Mouse (Mus musculus) ZHBTc4 (cell line): Measurements from ENCODE around the gene Rps21.

Source experiments
- DNase-seq: peaks from one replicate; pipeline ENCODE4 v3.0.0-alpha.2; 2011; ENCODE audit warnings: low read depth, low spot score

Rps21 gene

DNA sequence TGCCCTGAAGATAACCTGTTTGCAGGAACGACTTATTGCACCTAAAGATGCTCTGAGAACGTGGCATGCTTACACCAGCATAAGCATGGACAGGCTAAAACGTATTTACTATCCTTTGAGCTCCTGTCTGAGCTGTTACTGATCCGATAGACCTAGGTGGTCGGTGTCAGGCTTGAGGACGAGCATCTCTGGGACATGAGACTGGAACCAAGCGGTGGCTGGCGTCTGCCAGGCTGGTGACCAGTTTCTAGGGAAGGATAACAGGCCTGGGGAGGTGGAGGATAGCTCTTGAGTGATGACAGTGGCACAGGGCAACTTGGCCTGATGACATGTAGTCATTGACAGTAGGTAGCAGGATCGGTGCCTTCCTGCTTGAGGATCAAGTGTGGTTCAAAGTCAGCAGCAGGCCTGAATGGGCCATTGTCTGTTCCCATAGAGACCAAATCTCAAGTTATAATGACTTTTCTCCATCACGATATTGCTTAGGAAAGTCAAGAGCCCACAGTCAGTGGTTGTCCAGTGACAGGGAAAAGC, 1.8 kb downstream of the Rps21 start:
- peak; percentile 44 for DNase-seq

DNA sequence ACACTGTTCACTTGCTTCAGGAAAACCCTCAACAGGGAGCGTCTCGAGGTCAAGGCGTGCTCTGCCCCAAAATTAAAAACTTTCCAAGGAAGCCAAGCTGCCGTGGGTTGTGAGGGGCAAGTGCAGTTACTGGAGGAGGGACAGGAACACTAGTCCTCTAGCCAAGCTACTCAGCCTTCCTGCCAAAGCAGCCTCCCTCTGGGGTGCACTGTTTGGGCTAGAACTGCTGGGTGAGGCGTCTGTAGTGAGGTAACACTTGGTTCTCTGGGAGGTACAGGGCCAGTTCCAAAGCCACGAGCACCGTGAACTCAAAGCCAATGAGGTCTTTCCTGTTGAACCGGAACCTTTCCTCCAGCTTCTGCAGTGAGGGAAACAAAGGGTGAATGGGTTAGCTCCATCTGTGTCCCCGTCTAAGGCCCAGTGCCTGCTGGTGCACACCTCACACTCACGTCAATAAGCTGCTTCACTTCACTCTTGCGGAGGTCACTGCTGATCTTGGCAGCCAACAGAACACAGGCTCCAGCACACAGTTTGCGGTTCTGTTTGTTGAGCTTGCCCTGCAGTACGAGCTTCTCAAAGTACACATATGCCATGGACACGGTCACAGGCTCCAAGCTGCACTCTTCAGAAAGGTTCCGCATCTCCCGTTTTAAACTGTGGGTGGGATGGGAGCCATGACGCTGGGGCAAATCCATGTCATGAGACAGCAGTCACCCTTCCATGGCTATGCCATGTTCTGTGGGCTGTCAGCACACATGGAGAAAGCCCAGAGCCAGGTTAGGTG, 2.8 kb downstream of the Rps21 start:
- peak; percentile 55 for DNase-seq

DNA sequence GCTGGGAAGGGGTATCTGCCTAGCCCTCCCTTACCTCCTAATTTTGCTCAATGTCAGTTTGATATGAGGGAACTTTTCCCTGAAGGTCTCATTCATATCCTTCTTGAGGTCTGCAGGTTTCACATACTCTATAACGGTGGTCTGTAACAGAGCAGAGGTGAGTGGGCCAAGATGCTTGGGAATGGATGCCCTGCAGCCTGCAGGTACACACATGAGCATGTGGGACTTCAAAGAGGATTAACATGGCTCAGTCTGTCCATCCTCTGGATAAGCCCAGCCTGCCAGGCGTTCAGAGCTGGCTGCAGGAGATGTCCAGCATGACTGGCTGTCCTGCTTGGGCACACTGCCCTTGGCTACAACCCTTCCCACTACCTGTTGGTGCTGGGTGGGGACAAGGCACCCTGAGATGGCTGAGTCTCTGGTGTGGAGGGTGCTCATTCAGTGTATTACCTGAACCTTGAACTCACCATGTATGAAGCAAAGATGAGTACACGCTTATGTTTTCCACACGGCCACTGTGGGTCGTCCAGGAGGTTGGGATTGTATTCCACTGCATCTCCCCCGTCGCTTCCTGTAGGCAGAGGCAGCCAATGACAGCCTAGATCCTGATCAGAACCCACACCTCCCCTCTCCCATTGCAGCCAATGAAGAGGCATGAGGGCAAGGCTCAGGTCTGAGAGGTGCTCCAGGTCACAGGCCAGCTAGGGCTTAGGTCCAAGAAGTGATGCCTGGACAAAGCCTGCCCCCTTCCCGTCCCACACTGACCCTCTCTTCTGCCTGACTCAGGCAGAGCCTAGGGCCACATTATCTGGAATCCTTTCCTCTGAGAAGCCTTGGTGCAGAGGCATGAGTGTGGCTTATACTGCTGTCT, 3.7 kb downstream of the Rps21 start:
- peak; percentile 56 for DNase-seq

DNA sequence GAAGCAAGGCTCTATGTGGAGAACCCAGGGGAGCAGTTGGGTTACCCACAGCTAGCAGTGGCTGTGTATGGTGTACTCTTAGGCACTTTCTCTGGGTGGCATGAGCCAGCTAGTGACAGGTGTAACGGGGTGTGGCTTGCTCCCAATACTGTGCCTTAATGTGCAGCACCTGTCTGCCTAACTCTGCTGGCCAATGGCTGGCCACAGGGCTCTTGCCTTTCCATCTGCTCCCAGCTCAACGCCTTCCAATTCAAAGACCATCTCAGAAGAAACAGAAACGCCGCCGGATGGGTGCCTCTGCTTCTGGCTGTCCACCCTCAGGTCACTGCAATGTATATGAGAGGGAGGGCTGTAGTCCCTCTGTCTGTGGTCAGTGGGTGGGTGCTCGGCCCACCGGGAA, 4.7 kb downstream of the Rps21 start:
- no peak for DNase-seq

DNA sequence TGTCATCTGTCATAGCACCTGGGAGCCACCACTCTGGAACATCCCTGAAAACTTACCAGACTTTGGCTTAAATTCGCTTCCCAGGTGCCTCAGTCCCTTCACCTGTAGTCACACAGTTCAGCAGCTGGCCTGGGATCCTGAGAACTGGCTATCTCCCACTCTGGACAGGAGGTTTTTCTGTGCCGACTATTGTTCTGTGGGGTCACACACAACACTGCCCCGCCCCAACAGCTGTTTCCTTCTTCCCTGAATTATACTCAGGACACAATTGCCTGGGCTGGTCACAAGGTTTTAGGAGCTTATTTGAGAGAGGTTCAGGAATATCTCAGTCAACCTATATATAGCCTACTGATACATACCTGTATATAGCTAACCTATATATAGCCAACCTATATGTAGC, 5.3 kb downstream of the Rps21 start:
- no peak for DNase-seq

DNA sequence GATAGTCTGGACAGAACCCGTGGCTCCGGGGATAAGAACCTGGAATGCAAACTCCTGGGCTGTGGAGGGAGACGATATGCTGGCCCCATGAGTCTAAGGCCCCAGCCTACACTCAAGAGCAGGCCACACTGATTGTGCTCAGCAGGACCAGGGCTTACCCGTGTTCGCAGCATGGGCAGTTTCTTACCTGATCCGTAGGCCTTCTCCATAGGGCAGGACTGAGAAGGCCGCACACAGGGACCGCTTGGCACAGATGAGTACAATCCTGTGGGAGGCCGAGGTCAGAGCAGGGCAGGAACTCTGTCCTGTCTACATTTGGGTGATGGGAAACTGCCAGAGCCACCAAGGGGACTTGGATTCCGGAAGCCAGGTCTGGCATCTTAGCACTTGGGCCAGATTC, 5.7 kb downstream of the Rps21 start:
- DNase-seq, result no peak

DNA sequence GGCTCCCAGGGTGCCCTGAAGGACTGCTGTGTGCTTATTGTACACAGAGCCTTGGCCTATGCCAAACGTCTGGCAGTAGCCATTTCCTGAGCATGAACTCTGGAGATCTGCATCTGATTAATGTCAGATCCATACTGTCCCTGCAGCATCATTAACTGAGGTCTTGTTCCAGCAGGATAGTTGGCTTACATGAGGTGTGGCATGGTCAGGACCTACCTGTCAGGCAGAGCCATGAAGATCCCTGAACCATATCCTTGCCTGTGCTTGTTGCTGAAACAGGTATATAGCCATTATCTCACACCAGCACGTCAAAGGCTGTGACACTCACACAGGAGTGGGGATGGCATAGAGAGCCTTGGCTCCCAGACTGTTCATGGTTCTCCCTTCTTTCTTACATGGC, 10.8 kb downstream of the Rps21 start:
- no peak for DNase-seq

DNA sequence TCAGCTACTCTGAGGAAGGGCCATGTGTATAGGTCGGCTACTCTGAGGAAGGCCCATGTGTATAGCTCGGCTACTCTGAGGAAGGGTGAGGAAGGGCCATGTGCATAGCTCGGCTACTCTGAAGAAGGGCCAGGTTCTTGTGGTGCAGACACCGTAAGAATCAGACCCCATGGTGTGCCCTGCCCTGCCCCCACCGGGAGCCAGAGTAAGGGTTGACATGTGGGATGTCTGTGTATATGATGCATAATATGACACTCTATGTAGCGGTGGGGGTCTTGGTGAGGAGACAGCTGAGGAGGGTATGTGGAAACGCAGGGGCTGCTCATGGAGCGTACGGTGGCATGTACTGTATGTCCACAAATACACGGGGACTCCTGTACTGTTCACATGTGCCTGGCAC, 12.2 kb downstream of the Rps21 start:
- DNase-seq, result no peak

DNA sequence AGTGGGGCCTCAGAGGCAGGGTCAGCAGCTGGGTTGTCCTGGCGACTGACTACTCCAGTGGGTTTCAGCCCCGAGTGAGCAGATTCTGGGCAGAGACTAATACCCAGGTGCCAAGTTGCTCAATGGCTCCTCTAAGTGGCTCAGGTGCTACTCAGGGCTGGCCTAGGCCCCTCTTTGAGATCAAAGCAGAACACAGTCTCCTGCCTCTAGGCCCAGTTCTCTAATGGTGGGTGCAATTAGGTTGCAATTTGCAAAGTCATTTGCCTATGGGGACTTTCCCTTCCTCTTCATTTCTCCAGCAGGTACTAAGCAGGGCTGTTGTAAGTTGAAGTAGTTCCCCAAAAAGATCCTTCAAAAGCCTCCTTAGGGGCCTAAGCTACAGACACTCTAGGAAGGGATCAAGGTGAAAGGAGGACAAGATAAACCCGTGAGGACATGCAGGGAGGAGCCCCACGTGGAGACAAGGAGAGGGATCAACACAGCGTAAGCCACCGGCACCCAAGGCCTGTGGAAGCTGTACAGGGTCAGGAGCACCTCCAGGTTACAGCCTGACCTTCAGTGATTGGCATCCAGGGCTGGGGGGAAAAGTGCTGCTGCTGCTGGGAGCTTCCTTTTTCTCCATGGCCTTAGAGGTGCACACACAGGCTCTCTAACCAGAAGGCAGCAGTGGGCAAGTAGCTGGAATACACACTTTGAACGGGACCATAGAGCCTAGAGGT, 13.5 kb downstream of the Rps21 start:
- no peak for DNase-seq

DNA sequence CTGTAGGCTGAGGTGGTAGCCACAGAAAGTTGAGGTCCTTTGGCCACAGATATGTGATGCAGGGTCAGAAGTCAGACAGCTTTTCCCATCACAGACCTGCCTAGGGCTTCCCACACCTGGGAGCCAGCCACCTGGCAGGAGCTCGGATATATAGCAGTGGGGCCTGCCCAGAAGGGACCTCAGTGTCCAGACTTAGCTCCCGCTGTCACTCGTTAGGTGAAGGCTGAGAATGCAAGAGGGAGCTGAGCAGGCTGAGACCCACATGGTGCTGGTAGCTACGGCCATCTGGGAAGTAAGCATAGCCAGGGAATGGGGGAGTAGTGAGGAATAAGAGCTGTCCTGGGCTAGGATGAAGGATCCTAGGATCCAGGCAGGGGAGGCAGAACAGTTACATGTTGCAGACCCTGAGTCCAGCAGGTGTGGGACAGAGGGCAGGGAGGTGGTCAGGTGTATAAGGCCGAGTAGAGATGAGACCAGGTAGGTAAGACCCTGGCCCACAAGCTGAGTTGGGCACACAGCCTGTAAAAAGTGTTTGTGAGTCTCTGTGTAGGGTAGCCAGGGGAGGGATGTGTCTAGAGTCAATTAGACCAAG, 14.7 kb downstream of the Rps21 start:
- DNase-seq, result no peak

DNA sequence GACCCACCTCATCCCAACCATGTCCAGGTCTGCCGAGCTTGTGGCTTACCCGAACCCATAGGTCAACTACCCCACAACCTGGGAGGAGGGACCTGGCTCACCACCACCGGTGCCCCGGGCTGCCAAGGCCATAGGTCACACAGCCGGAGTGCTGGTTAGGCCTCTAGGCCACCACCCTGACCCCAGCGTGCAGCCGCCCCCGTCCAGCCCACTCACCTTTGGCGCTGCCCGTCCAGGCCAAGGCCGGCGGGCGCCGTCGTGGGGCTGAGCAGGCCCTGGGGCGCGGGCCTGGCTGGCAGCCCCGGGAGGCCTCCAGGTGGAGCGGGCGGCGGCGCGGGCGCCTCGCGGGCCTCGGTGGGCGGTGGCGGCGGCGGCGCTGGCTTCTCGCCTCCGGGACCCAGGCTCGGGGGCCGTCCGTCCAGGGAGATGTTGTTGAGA, 15.7 kb downstream of the Rps21 start:
- no peak for DNase-seq

DNA sequence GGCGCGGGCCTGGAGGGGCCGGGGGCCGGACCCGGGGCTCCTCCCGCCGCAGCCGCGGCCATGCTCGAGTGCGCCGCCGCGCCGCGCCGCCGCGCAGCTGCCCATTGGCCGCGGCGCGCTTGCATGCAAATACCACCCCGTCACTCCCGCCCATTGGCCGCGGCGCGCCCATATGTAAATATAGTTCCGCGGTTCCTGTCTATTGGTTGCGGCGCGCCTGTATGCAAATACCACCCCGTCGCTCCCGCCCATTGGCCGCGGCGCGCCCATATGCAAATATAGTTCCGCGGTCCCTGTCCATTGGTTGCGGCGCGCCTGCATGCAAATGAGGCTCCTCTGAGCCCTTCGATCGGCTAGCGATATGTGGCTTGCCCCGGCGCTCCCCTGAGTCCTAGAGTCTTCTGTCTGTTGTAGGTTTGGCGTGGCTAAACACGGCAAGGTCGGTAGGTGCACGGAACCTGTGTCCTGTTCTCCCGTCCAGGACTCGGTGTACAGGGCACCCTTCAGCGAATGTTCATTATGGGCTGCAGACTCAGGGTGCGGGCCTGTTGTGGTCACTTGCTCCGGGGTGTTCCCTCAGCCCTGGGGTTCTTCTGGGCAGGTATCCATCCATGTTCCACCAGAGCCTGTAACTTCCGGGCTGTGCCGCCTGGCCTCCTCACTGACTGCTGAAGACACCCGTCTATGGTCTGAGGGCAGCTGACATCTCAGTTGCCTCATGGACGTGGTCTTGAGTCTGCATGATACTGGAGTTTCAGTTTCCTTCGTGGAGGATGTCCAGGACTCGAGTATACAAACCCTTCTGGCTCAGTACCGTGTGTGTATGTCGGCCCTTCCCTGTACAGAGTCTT, 16.4 kb downstream of the Rps21 start, which contains the start of gene Cables2:
Cables2 (minus strand) TSS at position 103 of the 851 bp plus-strand sequence.
- DNase-seq, result peak; percentile 99

DNA sequence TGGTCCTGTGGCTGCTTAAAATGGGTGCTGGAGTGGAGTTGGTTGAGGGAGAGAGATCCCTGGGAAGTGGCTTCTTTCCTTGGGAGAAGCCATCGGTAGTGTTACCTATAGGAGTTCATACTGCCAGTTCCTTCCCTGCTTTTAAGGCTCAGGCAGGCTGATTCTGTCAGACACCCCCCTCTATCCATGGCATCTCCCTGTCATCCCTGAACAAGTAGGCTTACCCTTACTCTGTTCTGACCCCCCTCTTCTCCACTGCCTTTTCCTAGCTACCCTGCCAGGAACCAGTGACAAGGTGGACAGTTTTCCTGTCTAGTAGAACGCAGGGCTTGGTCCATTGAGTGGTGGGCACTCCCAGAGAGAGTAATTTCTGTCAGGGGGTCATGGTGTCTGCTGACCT, 17.3 kb downstream of the Rps21 start:
- no peak for DNase-seq

DNA sequence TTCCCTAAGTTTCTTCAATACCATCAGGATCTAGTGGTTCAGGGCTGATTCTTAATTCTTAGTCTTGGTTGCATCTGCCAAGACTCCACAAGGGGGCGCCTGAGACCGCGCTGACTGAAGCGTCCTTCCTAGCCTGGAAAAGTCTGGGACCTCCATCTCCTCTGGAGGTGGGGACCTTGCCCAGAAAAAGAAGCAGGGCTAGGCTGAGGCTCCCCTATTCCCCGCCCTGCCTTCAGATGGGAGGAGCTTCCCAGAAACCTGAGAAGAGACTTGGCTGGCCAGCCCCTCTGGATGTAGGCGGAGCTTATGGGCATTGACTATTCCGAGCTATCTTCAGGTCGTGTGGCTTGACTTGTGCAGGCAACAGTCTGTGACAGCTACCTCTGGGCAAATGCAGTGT, 18.7 kb downstream of the Rps21 start:
- peak; percentile 98 for DNase-seq

DNA sequence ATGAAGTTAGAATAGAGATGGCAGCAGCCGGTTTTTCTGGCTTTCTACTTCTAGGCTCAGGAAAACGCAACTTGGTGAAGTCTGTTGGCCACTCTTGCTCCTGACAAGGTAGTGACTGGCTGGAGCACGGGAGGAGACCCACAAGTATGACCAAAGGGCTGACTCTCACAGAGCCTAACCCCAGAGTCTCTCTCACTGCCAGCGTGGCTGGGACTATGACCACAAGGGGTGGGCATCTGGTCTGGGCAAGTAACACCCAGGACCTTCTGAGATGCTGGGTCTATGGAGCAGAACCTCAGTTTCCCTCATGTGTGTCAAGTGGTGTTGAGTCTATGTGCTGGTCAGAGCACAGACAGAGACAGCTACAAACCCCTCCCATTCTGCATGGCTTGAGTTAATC, 19.2 kb downstream of the Rps21 start:
- DNase-seq, result no peak

DNA sequence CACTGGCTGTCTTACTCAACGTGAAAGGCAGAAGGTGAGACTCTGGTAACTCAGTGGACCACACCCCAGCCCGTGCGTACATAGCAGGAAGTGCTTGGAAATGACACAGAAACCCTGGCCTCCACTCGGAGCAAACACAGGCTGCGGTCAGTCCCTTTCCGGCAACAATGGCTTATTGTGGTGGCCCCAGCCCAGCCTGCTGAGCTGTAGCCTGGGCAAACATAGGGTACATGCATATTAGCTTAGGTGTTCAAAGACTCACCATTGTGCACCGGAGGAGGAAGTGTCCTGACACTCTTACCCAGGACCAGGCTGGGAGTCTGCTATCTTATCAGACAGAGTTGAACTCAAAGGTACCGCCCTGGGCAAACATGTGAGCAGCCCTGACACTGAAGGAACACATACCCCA, 19.7 kb downstream of the Rps21 start:
- DNase-seq, result peak; percentile 49

DNA sequence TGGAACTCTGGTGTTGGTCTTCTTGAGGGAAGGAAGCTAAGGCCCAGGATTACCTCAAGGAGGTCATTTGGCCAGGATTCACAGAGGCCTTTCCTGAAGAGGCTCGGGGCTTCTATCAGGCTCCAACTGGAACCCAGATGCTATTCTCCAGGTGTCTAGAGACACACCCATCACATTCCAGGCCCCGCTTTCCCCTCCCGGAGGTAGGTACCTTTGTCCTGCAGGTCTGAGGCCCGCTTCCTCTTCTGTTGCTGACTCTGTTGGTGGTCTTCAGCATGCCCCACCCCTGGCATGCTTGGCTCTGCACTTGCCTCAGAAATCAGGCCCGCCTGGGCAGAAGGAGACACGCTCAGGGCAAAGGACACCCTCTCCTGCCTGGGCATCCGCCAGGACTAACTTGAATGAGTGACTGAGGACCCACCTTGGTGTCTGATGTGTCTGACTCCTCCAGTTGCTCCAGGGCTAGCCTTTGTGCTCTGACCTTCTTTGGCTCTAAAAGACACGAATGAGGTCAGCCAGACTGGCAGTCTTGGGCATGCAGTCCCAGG, 20.7 kb downstream of the Rps21 start:
- peak; percentile 68 for DNase-seq

DNA sequence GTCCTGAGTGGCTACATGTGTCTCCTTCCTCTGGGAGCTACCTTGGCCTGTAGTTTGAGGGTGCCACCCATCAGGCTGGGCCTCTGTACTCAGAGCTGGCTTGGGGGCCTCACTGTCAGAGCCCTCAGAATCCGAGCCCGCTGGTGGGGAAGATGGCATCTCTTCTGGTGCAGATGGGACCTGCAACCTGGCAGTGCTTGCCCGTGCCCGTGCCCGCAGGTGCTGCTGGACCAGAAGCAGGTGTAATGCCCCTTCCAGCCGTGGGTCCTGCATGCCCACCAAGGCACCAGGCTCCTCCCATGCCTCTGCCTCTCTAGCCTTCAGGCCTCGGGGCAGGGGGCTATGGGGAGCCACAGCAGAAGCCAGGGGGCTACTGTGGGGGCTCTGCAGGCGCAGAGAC, 22.1 kb downstream of the Rps21 start:
- DNase-seq, result no peak

DNA sequence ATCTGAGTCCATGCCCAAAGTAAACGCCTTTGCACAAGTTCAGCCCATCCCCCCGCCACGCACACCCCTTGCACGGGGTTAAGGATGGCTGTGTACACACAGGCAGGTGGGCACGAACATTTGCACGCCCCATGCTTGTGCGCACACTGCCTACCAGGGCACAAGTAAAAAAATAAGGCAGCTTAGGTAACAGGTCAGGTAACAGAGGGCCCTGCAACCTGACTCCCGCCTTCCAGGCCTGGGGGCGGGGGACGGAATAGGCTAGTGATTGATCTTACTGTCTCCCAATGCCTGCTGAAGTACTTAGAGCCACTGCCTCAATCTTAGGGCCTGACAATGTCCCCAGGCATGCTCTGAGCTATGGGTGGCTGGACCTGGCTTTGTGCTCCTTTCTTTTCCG, 31.8 kb downstream of the Rps21 start:
- DNase-seq, result peak; percentile 43

DNA sequence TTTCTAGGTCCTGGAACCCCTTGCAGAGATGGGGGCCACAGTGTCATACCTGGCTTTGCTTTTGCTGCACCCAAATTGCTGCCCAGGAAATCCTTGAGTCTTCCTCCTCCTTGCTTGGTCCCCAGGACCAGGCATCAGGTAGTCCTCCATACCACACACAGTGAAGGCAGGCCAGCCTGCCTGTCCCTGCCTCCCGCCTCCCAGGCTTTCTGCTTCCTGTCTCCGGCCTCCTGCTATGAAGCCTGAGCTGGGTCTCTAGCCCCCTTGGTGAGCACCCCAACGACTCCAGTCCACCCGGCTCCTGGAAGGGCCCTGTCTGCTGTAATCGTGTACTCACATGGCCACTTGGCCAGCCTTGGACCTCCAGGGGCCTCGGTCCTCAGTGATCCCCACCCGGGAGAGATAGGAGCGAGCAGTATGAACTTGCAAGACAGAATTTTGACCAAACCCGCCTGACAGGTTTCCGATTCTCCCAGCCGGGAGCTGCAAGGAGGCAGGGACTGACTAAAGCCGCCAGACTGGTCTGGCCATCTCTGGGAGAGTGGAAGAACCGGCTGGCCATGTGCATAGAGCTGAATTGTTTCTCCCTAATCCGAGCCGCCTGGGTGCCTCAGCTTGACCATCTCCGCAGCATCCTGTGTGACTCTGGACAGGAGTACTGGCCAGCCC, 32.4 kb downstream of the Rps21 start, which contains the start of gene Rbbp8nl:
Rbbp8nl (minus strand) TSS at position 440 of the 669 bp plus-strand sequence.
- peak; percentile 23 for DNase-seq
